Mouse (Mus musculus) MEL (cell line): ENCODE results near the gene Erc2. TPM values are rescaled to one million over a fixed set of nuclear protein-coding genes. Genes with fewer than 3 reads are reported as not detected.

Experiments used
- DNase-seq: peaks from one replicate; pipeline ENCODE4 v3.0.0; 2011; ENCODE audit warnings: low read depth, low spot score
- H3K27ac ChIP-seq: 2 replicates; pipeline ENCODE4 v1.5.1; 2012; ENCODE audit warnings: low read depth, mild to moderate bottlenecking, control low read depth, low read length, moderate library complexity; ENCODE audit not compliant: control insufficient read depth
- H3K27me3 ChIP-seq, 2 experiments: fragments of 150-350 bp in 1 of 2; sonication (generic) in 1 of 2; 2 replicates each; pipeline ENCODE4 v1.6.1; 2012; ENCODE audit warnings: low read length in 2 of 2, mild to moderate bottlenecking in 2 of 2, improper control_type of control experiment in 1 of 2, moderate library complexity in 1 of 2; ENCODE audit not compliant: insufficient read depth in 2 of 2, control insufficient read depth in 1 of 2
- H3K36me3 ChIP-seq, 2 experiments: 2 replicates each; pipeline ENCODE4 v1.6.1; 2012 to 2014; ENCODE audit warnings: low read length in 2 of 2, improper control_type of control experiment in 1 of 2, inconsistent platforms in 1 of 2, mild to moderate bottlenecking in 1 of 2; ENCODE audit not compliant: insufficient read depth in 2 of 2, control insufficient read depth in 1 of 2
- H3K4me1 ChIP-seq, 2 experiments: fragments of 150-350 bp in 1 of 2; sonication (generic) in 1 of 2; 2 replicates each; pipeline ENCODE4 v1.6.1; 2012; ENCODE audit warnings: low read length in 2 of 2, improper control_type of control experiment in 1 of 2, mild to moderate bottlenecking in 1 of 2; ENCODE audit not compliant: insufficient read depth in 2 of 2, control insufficient read depth in 1 of 2
- H3K4me3 ChIP-seq, 2 experiments: fragments of 150-350 bp in 1 of 2; sonication (generic) in 1 of 2; 2 replicates each; pipeline ENCODE4 v1.5.1; 2012; ENCODE audit warnings: low read depth in 2 of 2, low read length in 2 of 2, mild to moderate bottlenecking in 2 of 2, moderate library complexity in 2 of 2, control low read depth in 1 of 2, improper control_type of control experiment in 1 of 2; ENCODE audit not compliant: control insufficient read depth in 1 of 2, insufficient read depth in 1 of 2
- H3K79me2 ChIP-seq: 2 replicates; pipeline ENCODE4 v1.6.1; 2012; ENCODE audit warnings: mild to moderate bottlenecking, low read length, moderate library complexity; ENCODE audit not compliant: control insufficient read depth, poor library complexity, insufficient read depth
- H3K9ac ChIP-seq: 2 replicates; pipeline ENCODE4 v1.6.1; 2012; ENCODE audit warnings: low read depth, mild to moderate bottlenecking, control low read depth, low read length, moderate library complexity; ENCODE audit not compliant: control insufficient read depth, poor library complexity, severe bottlenecking
- H3K9me3 ChIP-seq: fragments of 150-350 bp; sonication (generic); replicated peaks from 2 replicates; pipeline ENCODE4 v1.6.1; 2012; ENCODE audit warnings: mild to moderate bottlenecking, low read length, improper control_type of control experiment, moderate library complexity; ENCODE audit not compliant: insufficient read depth
- BHLHE40 ChIP-seq: IDR thresholded peaks from 2 replicates; pipeline ENCODE4 v1.6.1; 2012; ENCODE audit warnings: low read depth, mild to moderate bottlenecking, inconsistent platforms, low read length, improper control_type of control experiment, borderline replicate concordance
- EP300 ChIP-seq, 2 experiments: IDR thresholded peaks; 2 replicates each; pipeline ENCODE4 v1.6.1; 2011; ENCODE audit warnings: improper control_type of control experiment in 2 of 2, low read length in 2 of 2, low read depth in 1 of 2, mild to moderate bottlenecking in 1 of 2
- ETS1 ChIP-seq: IDR thresholded peaks from 2 replicates; pipeline ENCODE4 v1.6.1; 2012; ENCODE audit warnings: low read depth, mild to moderate bottlenecking, inconsistent platforms, low read length, improper control_type of control experiment, moderate library complexity
- GABPA ChIP-seq: IDR thresholded peaks from 2 replicates; pipeline ENCODE4 v1.6.1; 2012; ENCODE audit warnings: low read depth, mild to moderate bottlenecking, inconsistent platforms, low read length, improper control_type of control experiment, moderate library complexity
- GATA1 ChIP-seq: IDR thresholded peaks from 2 replicates; pipeline ENCODE4 v1.6.1; 2011; ENCODE audit warnings: low read depth, low read length, improper control_type of control experiment
- HCFC1 ChIP-seq: IDR thresholded peaks from 2 replicates; pipeline ENCODE4 v1.6.1; 2012; ENCODE audit warnings: low read depth, mild to moderate bottlenecking, inconsistent platforms, low read length, improper control_type of control experiment, moderate library complexity
- MAFK ChIP-seq: IDR thresholded peaks from 2 replicates; pipeline ENCODE4 v1.6.1; 2011; ENCODE audit warnings: low read depth, mild to moderate bottlenecking, low read length, improper control_type of control experiment, borderline replicate concordance
- MAX ChIP-seq: IDR thresholded peaks from 2 replicates; pipeline ENCODE4 v1.6.1; 2011; ENCODE audit warnings: low read length, improper control_type of control experiment
- MEF2A ChIP-seq: IDR thresholded peaks from 2 replicates; pipeline ENCODE4 v1.6.1; 2014; ENCODE audit warnings: low read depth, mild to moderate bottlenecking, inconsistent platforms, low read length, improper control_type of control experiment; ENCODE audit not compliant: poor library complexity, insufficient replicate concordance, severe bottlenecking; ENCODE audit errors: extremely low read depth
- MXI1 ChIP-seq: IDR thresholded peaks from 2 replicates; pipeline ENCODE4 v1.6.1; 2011; ENCODE audit warnings: mild to moderate bottlenecking, low read depth, low read length, improper control_type of control experiment
- RAD21 ChIP-seq: IDR thresholded peaks from 2 replicates; pipeline ENCODE4 v1.6.1; 2011; ENCODE audit warnings: mild to moderate bottlenecking, low read depth, low read length, improper control_type of control experiment
- SIN3A ChIP-seq: IDR thresholded peaks from 2 replicates; pipeline ENCODE4 v1.6.1; 2012; ENCODE audit warnings: low read length, improper control_type of control experiment, inconsistent platforms
- TCF12 ChIP-seq: IDR thresholded peaks from 2 replicates; pipeline ENCODE4 v1.6.1; 2014; ENCODE audit warnings: low read depth, mild to moderate bottlenecking, inconsistent platforms, low read length, improper control_type of control experiment, moderate library complexity
- UBTF ChIP-seq: IDR thresholded peaks from 2 replicates; pipeline ENCODE4 v1.6.1; 2012; ENCODE audit warnings: low read depth, mild to moderate bottlenecking, inconsistent platforms, low read length, improper control_type of control experiment, moderate library complexity, borderline replicate concordance; ENCODE audit not compliant: insufficient read depth
- USF1 ChIP-seq: IDR thresholded peaks from 2 replicates; pipeline ENCODE4 v1.6.1; 2014; ENCODE audit warnings: low read depth, mild to moderate bottlenecking, inconsistent platforms, low read length, improper control_type of control experiment, moderate library complexity
- USF2 ChIP-seq, 2 experiments: IDR thresholded peaks; 2 replicates each; pipeline ENCODE4 v1.6.1; 2011 to 2012; ENCODE audit warnings: improper control_type of control experiment in 2 of 2, low read length in 2 of 2, borderline replicate concordance in 1 of 2, inconsistent platforms in 1 of 2, low read depth in 1 of 2, mild to moderate bottlenecking in 1 of 2; ENCODE audit not compliant: insufficient read depth in 1 of 2
- ZC3H11A ChIP-seq: IDR thresholded peaks from 2 replicates; pipeline ENCODE4 v1.6.1; 2012; ENCODE audit warnings: low read depth, mild to moderate bottlenecking, inconsistent platforms, low read length, improper control_type of control experiment
- ZKSCAN1 ChIP-seq: IDR thresholded peaks from 2 replicates; pipeline ENCODE4 v1.6.1; 2012; ENCODE audit warnings: low read depth, mild to moderate bottlenecking, inconsistent platforms, low read length, improper control_type of control experiment, moderate library complexity
- ZMIZ1 ChIP-seq: IDR thresholded peaks from 2 replicates; pipeline ENCODE4 v1.6.1; 2012; ENCODE audit warnings: low read depth, mild to moderate bottlenecking, inconsistent platforms, low read length, improper control_type of control experiment, moderate library complexity
- polyA plus RNA-seq, 2 experiments: library from polyadenylated mRNA; stranded (reverse) in 1 of 2; unstranded in 1 of 2; fragments of >175 nt in 1 of 2; fragments of >200 nt in 1 of 2; gene quantifications; 2 replicates each; pipeline versions ENCODE4 v1.2.1 to v1.2.4; 2012; ENCODE audit warnings: low replicate concordance in 2 of 2, low read depth in 1 of 2; ENCODE audit not compliant: insufficient read length in 2 of 2, insufficient read depth in 1 of 2, missing spikeins in 1 of 2
- total RNA-seq: library from RNA; depleted of rRNA; stranded (reverse); fragments of 300-350 nt; gene quantifications from 2 replicates; pipeline ENCODE4 v1.2.3, GENCODE M21; 2012

Gene Erc2
- total and polyA plus RNA-seq, 3 experiments, result not detected

GRCm38 (mm10) chr14:28300095-28300494 lies 677.9 kb downstream of the Erc2 start:
- Histone ChIP-seq H3K4me3 (no peak overlapping the region), H3K27me3 (no peaks in the 10 kb centered on the region), H3K27ac (no peak overlapping the region), H3K9me3 (no peaks in the 10 kb centered on the region), H3K79me2 (no peaks in the 10 kb centered on the region), H3K4me1 (no peaks in the 10 kb centered on the region), H3K36me3 (no peaks in the 10 kb centered on the region), H3K9ac (no peak overlapping the region)
- DNase-seq, result no peak
- TF ChIP-seq MXI1 (no peak), BHLHE40 (no peak), ZC3H11A (no peak), GATA1 (no peak), MEF2A (no peak), RAD21 (no peak), GABPA (no peak), MAFK (no peak), SIN3A (no peak), TCF12 (no peak), USF2 (IDR thresholded peaks at IDR 0.05; ENCODE audit: borderline replicate concordance in 1 of 2, insufficient read depth in 1 of 2, low read depth in 1 of 2, low read length in 2 of 2) (no peak), UBTF (no peak), EP300 (IDR thresholded peaks at IDR 0.05; ENCODE audit: low read depth in 1 of 2, low read length in 2 of 2) (no peak)

GRCm38 (mm10) chr14:28301251-28301650 lies 679.0 kb downstream of the Erc2 start:
- TF ChIP-seq SIN3A (no peak), ZKSCAN1 (no peak), RAD21 (no peak), ZMIZ1 (no peak), UBTF (no peak), TCF12 (no peak), ETS1 (no peak), HCFC1 (no peak), MAX (no peak), USF1 (no peak)
- no peak overlapping the region for H3K9ac ChIP-seq
- no peak overlapping the region for H3K27ac ChIP-seq
- no peaks in the 10 kb centered on the region for H3K27me3 ChIP-seq
- H3K79me2 ChIP-seq, result no peaks in the 10 kb centered on the region
- H3K36me3 ChIP-seq, result no peaks in the 10 kb centered on the region
- H3K9me3 ChIP-seq, result no peaks in the 10 kb centered on the region
- DNase-seq, result no peak
- no peak overlapping the region for H3K4me3 ChIP-seq
- H3K4me1 ChIP-seq, result no peaks in the 10 kb centered on the region
